Mouse (Mus musculus) cerebellum, adult (tissue): Measurements from ENCODE around the gene Bbof1.

Experiments used
- ATAC-seq: cut with Nextera tagmentation; 2 replicates; pipeline ENCODE4 v1.9.2; 2017; ENCODE audit warnings: mild to moderate bottlenecking, moderate library complexity, mixed read lengths; ENCODE audit not compliant: insufficient number of reproducible peaks, low FRiP score, low TSS enrichment

The Bbof1 gene

GRCm38 (mm10) chr12:84459845-84460244, 51.0 kb downstream of the Bbof1 start:
- no peak for ATAC-seq

- no peak for ATAC-seq
These were observed 52.5 kb downstream of the Bbof1 start for GRCm38 (mm10) chr12:84461416-84461815.

GRCm38 (mm10) chr12:84462856-84463255, 54.0 kb downstream of the Bbof1 start:
- ATAC-seq, result no peak

DNA sequence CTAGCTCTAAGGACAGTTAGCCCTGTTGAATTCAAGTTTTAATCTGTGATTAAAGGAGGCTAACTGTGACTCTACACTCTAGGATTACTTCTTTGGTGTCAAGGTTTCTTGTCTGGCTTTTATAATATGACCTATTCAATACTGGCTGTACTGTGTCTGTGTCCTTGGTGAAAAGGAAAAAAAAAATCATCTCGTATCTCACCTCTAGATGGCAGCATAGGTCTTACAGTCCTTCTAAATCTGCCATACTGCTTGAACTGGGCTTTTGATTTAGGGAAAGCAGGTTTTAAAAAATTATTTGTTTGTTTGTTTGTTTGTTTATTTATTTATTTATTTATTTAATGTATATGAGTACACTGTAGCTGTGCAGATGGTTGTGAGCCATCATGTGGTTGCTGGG, 59.8 kb downstream of the Bbof1 start:
- no peak for ATAC-seq

GRCm38 (mm10) chr12:84478937-84479336, 70.1 kb downstream of the Bbof1 start:
- ATAC-seq, result no peak

DNA sequence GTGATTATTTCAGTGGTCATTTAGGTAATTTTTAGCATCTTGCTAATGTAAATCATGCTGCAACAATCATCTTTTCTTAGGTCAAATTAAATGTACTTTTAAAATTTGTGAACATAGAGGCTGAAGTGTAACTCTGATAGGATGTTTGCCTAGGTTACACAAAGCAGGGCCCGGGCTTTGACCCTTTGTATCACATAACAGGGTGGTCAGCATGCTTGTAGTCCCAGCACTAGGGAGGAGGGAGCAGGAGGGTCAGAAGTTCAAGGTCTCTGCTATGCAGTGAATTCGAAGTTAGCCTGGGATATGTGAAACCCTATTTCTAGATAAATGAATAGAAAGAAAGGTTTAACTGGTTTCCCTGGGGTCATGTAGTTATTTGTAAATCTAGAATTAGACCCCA, 72.4 kb downstream of the Bbof1 start:
- no peak for ATAC-seq

DNA sequence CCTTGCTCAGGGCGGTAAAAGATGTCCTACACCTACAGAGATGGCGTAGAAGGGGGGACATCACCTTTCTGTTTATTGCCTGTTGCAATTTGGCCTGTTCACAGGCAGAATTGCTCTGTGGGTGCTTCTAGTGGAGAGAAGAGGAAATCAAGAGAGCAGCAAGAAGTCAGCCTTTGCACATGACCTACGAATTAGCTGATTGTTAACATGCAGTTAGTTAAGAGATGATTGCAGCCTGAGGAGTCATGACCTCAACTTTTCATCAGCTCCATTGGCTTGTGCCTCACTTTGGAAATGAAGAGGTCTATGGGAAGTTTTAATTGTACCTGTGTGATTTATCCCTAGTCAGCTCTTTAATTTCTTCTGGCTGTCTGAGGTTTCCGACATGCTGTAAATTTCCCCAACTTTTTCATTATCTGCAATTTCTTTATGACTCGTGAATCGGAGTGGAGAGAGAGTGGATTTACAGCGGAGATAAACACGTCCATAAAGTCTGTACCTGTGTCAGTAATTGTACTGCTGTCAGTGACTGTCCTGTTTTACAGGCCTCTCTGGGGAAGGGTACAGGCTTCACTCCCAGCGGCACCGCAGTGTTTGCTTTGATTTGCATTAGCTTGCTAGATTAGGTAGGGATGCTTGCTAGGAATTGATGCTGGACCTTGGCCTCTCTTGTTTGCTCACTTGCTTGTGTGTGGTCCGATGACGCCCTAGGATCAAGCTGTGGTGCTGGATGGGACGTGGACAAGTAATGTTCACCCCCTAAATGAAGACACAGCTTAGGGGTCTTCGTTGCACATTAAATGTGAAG, 74.1 kb downstream of the Bbof1 start:
- ATAC-seq, result no peak

GRCm38 (mm10) chr12:84487324-84488056, 78.6 kb downstream of the Bbof1 start:
- no peak for ATAC-seq
